Mouse (Mus musculus) bone marrow, adult 2 months (tissue): ENCODE results near the gene Nav2. TPM values are rescaled to one million over a fixed set of nuclear protein-coding genes. Genes with fewer than 3 reads are reported as not detected.

Experiments used
- H3K27ac ChIP-seq: fragments of 200-500 bp; 2 replicates; pipeline ENCODE4 v1.5.1; 2012; ENCODE audit warnings: low read depth, mild to moderate bottlenecking, control low read depth, inconsistent platforms, low read length; ENCODE audit not compliant: control insufficient read depth, poor library complexity, insufficient read depth
- H3K4me1 ChIP-seq: fragments of 200-500 bp; 2 replicates; pipeline ENCODE4 v1.6.1; 2011; ENCODE audit warnings: low read length; ENCODE audit not compliant: control insufficient read depth, insufficient read depth
- H3K4me3 ChIP-seq: fragments of 200-500 bp; replicated peaks from 2 replicates; pipeline ENCODE3; 2011; ENCODE audit warnings: mild to moderate bottlenecking, low read depth, low read length, control low read depth; ENCODE audit not compliant: control insufficient read depth
- CTCF ChIP-seq: fragments of 200-500 bp; IDR thresholded peaks from 2 replicates; pipeline ENCODE4 v1.5.1; 2011; ENCODE audit warnings: low read length, control low read depth; ENCODE audit not compliant: control insufficient read depth, insufficient read depth
- POLR2A ChIP-seq: fragments of 200-500 bp; IDR thresholded peaks from 2 replicates; pipeline ENCODE4 v1.6.1; 2011; ENCODE audit warnings: low read depth, mild to moderate bottlenecking, control low read depth, low read length, borderline replicate concordance; ENCODE audit not compliant: control insufficient read depth
- WGBS: fragments of 180-500 bp; shearing (Covaris S2); methylation state at CpG from one replicate; pipeline ENCODE4 v1.1.7; 2018; 5-methylcytosine and 5-hydroxymethylcytosine counted together
- polyA plus RNA-seq: library from polyadenylated mRNA; stranded (reverse); fragments of >200 nt; gene quantifications from 2 replicates; pipeline ENCODE4 v1.2.4, GENCODE M21; 2011; ENCODE audit warnings: low replicate concordance; ENCODE audit not compliant: missing spikeins, insufficient read depth, insufficient read length

Gene Nav2
- polyA plus RNA-seq, 1 experiment, result 8.5 TPM

DNA sequence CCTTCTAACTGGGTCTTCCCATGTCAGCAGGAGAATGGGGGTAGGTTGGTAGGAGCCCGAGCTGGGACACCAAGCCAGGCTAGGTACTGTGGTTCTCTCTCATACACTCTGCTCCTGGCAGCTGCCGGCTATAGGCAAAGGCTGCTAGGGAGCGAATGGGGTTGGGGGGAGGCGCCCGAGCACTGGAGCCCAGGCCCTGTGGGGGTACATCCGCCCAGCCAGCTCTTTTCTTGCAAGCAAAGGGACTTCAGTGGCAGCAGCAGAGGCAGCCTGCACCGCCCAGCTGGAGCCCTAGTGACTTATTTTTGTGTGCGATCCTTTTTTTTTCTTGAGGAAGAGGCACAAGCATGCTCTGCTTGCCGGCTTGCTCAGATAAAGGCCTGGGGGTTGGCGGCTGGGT is 51.6 kb downstream of the Nav2 start:
- no peak for TF ChIP-seq POLR2A
- no peak for TF ChIP-seq CTCF
- no peak overlapping the region for H3K4me3 ChIP-seq
- WGBS, result 28% methylated on average over 10 of the region's 10 CpGs
- H3K27ac ChIP-seq, result no peak overlapping the region
- no peaks in the 10 kb centered on the region for H3K4me1 ChIP-seq

- TF ChIP-seq CTCF (no peak), POLR2A (no peak)
- WGBS, result 53% methylated on average over 8 of the region's 8 CpGs
- Histone ChIP-seq H3K27ac (no peak overlapping the region), H3K4me1 (no peaks in the 10 kb centered on the region), H3K4me3 (no peak overlapping the region)
Measured at GRCm38 (mm10) chr7:48961501-48961900, 53.0 kb downstream of the Nav2 start.

DNA sequence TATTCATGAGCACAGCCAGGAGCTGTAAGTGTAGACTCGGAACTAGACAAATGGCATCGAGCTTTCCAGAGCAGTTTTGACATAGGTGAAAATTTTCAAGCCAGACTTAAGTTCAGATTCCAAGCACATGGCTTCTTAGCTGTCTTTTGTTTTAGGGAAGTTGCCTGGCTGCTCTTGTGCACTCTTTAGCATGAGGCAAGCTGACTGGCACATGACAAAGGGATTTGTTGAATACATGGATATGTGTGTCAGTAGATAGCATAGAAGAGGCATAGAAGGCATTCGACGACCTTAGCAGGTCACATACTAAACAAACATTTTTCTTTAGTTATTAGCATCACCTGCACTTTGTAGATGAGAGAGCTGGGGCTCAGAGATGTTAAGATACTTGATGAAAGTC is 53.4 kb downstream of the Nav2 start:
- TF ChIP-seq CTCF (no peak), POLR2A (no peak)
- no peak overlapping the region for H3K4me3 ChIP-seq
- no peaks in the 10 kb centered on the region for H3K4me1 ChIP-seq
- H3K27ac ChIP-seq, result no peak overlapping the region
- WGBS, result 66% methylated on average over 4 of the region's 4 CpGs

- Histone ChIP-seq H3K4me3 (no peak overlapping the region), H3K27ac (no peak overlapping the region), H3K4me1 (no peaks in the 10 kb centered on the region)
- TF ChIP-seq CTCF (no peak), POLR2A (no peak)
- 38% methylated on average over 5 of the region's 5 CpGs for WGBS
Measured at GRCm38 (mm10) chr7:48963112-48963511, 54.6 kb downstream of the Nav2 start.

DNA sequence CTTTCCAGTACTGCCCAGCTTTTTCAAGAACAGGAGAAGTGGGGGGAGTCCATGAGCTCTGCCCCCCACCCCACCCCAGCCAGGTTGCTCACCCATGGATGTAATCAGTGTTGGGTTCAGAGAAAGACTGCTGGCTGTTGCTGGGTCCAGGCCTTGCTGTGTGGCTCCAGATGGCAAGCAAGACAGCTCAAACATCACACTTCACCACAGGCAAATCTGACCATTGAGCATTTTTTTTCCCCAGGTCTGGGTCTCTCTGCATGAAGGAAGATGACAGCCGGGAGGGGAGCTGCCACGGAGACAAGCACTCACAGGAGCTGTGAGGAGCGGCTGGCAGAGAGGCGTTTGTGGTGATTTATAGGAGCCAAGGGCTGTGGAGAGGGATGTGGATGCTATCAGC is 55.0 kb downstream of the Nav2 start:
- WGBS, result 63% methylated on average over 4 of the region's 4 CpGs
- no peak overlapping the region for H3K4me3 ChIP-seq
- H3K4me1 ChIP-seq, result no peaks in the 10 kb centered on the region
- no peak overlapping the region for H3K27ac ChIP-seq
- TF ChIP-seq CTCF, result no peak
- no peak for TF ChIP-seq POLR2A

GRCm38 (mm10) chr7:48965796-48966512 is 57.4 kb downstream of the Nav2 start:
- 74% methylated on average over 12 of the region's 12 CpGs for WGBS
- no peak overlapping the region for H3K4me3 ChIP-seq
- TF ChIP-seq CTCF (no peak), POLR2A (no peak)
- H3K27ac ChIP-seq, result no peak overlapping the region
- H3K4me1 ChIP-seq, result no peaks in the 10 kb centered on the region

DNA sequence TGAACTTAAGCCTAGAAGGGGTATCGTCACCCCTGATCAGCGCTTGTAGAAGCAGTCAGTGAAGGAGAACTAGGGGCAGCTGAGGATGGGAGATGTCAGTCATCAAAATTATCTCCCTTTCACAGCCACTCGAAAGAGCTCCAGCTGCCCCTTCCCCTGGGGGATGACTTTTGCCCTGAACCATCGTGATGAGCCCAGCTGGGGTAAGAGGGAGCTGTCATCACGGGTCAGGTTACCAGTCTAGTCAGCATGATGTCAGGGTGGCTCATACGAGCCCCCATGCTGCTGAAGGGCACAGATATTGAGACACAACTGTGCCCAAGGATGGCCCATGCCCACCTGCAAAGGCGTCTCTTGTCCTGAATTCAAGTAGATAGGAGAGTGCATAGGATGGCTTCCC is 72.5 kb downstream of the Nav2 start:
- no peak overlapping the region for H3K27ac ChIP-seq
- WGBS, result 74% methylated on average over 7 of the region's 7 CpGs
- TF ChIP-seq POLR2A (no peak), CTCF (no peak)
- no peaks in the 10 kb centered on the region; the same call in 1 of the 2 replicates for H3K4me1 ChIP-seq
- no peak overlapping the region for H3K4me3 ChIP-seq

GRCm38 (mm10) chr7:48981814-48982213 is 73.3 kb downstream of the Nav2 start:
- 68% methylated on average over 3 of the region's 3 CpGs for WGBS
- TF ChIP-seq POLR2A (no peak), CTCF (no peak)
- H3K4me3 ChIP-seq, result no peak overlapping the region
- no peak overlapping the region for H3K27ac ChIP-seq
- no peaks in the 10 kb centered on the region; the same call in 1 of the 2 replicates for H3K4me1 ChIP-seq

GRCm38 (mm10) chr7:48982573-48982972 is 74.1 kb downstream of the Nav2 start:
- TF ChIP-seq CTCF (no peak), POLR2A (no peak)
- no peak overlapping the region for H3K27ac ChIP-seq
- H3K4me1 ChIP-seq, result no peaks in the 10 kb centered on the region; the same call in 1 of the 2 replicates
- 83% methylated on average over 7 of the region's 7 CpGs for WGBS
- H3K4me3 ChIP-seq, result no peak overlapping the region
